Mouse (Mus musculus) urinary bladder, postnatal 36 days (tissue): ENCODE measurements around the gene Reln.

Source experiments
- DNase-seq, 2 experiments: peaks; one replicate each; pipeline ENCODE4 v3.0.0; 2022; ENCODE audit warnings: low spot score in 2 of 2, mixed read lengths in 1 of 2

The Reln gene

GRCm38 (mm10) chr5:21846616-21847290, 497.7 kb downstream of the Reln start:
- DNase-seq = no peak

GRCm38 (mm10) chr5:21844676-21845075, 499.8 kb downstream of the Reln start:
- DNase-seq = no peak
